Comparison of ENCODE assay signal across 20 mouse cellular contexts in the genomic region with DNA sequence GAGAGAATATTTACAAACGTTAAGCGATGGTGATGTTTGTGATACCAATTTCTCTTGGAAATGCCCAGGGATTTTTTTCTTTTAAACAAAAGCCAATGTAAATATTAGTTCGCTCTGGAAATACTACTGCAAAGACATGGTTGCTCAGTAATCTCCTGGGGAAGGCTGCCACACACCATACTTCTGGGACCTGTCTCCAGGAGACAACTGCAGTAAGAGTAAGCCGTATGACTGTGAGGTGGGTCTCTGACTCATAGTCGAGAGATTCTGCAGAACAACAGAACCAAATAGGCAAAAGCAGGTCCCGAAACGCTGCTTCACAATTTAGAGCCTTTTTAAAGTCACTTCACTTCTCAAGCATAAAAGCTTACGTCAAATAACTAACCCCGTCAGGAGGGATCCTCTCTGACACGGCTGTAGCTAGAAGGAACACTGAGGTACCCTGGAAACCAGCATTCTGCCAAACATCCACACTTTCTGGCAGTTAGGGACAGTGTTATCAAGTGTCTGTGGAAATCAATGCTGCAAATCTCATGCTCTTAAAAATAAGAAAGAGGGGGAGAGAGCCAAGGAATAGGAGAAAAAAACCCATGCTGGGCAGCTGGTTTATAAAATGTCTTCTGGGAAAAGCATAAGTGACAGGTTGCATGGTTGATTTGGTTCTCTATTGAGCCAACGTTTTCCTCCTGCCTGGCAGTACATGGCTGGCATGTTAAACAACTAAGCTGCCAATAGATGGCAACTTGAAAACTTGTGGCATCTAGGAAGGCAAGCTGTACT.
DNase-seq lines count a peak whose midpoint lies in the region; ATAC-seq and TF ChIP-seq lines count a peak whose summit lies in the region.
"Had no signal": no experiment of that assay in that cellular context is flagged by ENCODE, and none has a peak within 500 bp of the region (broad histone marks: within the 10 kb centered on the region; RNA-seq: fewer than 3 reads in every experiment).

No protein-coding gene starts in this region.

- no peaks in the 10 kb centered on the region for H3K36me3 ChIP-seq in midbrain, embryonic 15.5 days (replicated peaks)
- no peaks in the 10 kb centered on the region for H3K36me3 ChIP-seq in liver, postnatal 0 days (replicated peaks; ENCODE audit: insufficient read depth, low read length)
- H3K36me3 ChIP-seq: embryonic facial prominence, embryonic 13.5 days; heart, embryonic 13.5 days; liver, embryonic 12.5 days; lung, embryonic 15.5 days had no signal

- no peaks in the 10 kb centered on the region for H3K9me3 ChIP-seq in midbrain, embryonic 15.5 days
- H3K9me3 ChIP-seq in liver, postnatal 0 days (ENCODE audit: low read length), result no peaks in the 10 kb centered on the region
- H3K9me3 ChIP-seq: embryonic facial prominence, embryonic 13.5 days; heart, embryonic 13.5 days; liver, embryonic 12.5 days; lung, embryonic 15.5 days had no signal

- no peak overlapping the region for H3K27ac ChIP-seq in cerebellum, adult 2 months (ENCODE audit: insufficient read depth, low read length)
- H3K27ac ChIP-seq in midbrain, embryonic 15.5 days, result no peak overlapping the region
- H3K27ac ChIP-seq in liver, postnatal 0 days (ENCODE audit: low read depth), result no peak overlapping the region
- H3K27ac ChIP-seq: embryonic facial prominence, embryonic 13.5 days; gastrocnemius, adult 2 months; heart, embryonic 13.5 days; liver, embryonic 12.5 days; lung, embryonic 15.5 days; macrophage; stomach, postnatal 0 days had no signal

- TF ChIP-seq EP300 in liver, postnatal 0 days (IDR thresholded peaks at IDR 0.05; ENCODE audit: low read depth), result no peak

- no peak overlapping the region for H3K4me2 ChIP-seq in midbrain, embryonic 15.5 days
- H3K4me2 ChIP-seq in liver, postnatal 0 days (ENCODE audit: low read depth, low read length), result no peak overlapping the region
- H3K4me2 ChIP-seq: embryonic facial prominence, embryonic 13.5 days; heart, embryonic 13.5 days; liver, embryonic 12.5 days; lung, embryonic 15.5 days had no signal

- H3K4me3 ChIP-seq in cerebellum, adult 2 months (replicated peaks; ENCODE audit: insufficient read depth, low read depth, low read length), result no peak overlapping the region
- H3K4me3 ChIP-seq in midbrain, embryonic 15.5 days, result no peak overlapping the region
- H3K4me3 ChIP-seq in liver, postnatal 0 days (ENCODE audit: low read depth, low read length), result no peak overlapping the region
- H3K4me3 ChIP-seq: embryonic facial prominence, embryonic 13.5 days; gastrocnemius, adult 2 months; heart, embryonic 13.5 days; liver, embryonic 12.5 days; lung, embryonic 15.5 days had no signal

- 36% methylated on average over 11 of the region's 11 CpGs for WGBS in cerebellum, adult 2 months
- WGBS in midbrain, embryonic 15.5 days, result 51% methylated on average over 11 of the region's 11 CpGs
- WGBS in liver, postnatal 0 days (ENCODE audit: insufficient replicate concordance), result 68% methylated on average over 11 of the region's 11 CpGs

- no peak for TF ChIP-seq CTCF in cerebellum, adult 2 months (IDR thresholded peaks at IDR 0.05; ENCODE audit: borderline replicate concordance, insufficient read depth, low read depth, low read length)
- TF ChIP-seq CTCF in brain, embryonic 14.5 days (IDR thresholded peaks at IDR 0.05; ENCODE audit: borderline replicate concordance, extremely low read depth, insufficient read depth, insufficient read length), result no peak
- TF ChIP-seq CTCF in liver, postnatal 0 days (IDR thresholded peaks at IDR 0.05; ENCODE audit: low read depth), result no peak

- no peak for TF ChIP-seq POLR2A in cerebellum, adult 2 months (IDR thresholded peaks at IDR 0.05; ENCODE audit: borderline replicate concordance, insufficient read depth, low read length)
- TF ChIP-seq POLR2A in brain, embryonic 14.5 days (IDR thresholded peaks at IDR 0.05; ENCODE audit: borderline replicate concordance, extremely low read depth, insufficient read depth, insufficient read length, poor library complexity, severe bottlenecking), result no peak

- no peak overlapping the region for H3K9ac ChIP-seq in midbrain, embryonic 15.5 days
- no peak overlapping the region for H3K9ac ChIP-seq in liver, postnatal 0 days (replicated peaks)
- H3K9ac ChIP-seq: embryonic facial prominence, embryonic 13.5 days; heart, embryonic 13.5 days; liver, embryonic 12.5 days; lung, embryonic 15.5 days had no signal

- no peaks in the 10 kb centered on the region for H3K27me3 ChIP-seq in cerebellum, adult 2 months (ENCODE audit: control insufficient read depth, insufficient read depth, low read length)
- no peaks in the 10 kb centered on the region for H3K27me3 ChIP-seq in midbrain, embryonic 15.5 days (replicated peaks)
- H3K27me3 ChIP-seq in liver, postnatal 0 days (ENCODE audit: insufficient read depth, low read length), result no peaks in the 10 kb centered on the region
- H3K27me3 ChIP-seq: embryonic facial prominence, embryonic 13.5 days; heart, embryonic 13.5 days; liver, embryonic 12.5 days; lung, embryonic 15.5 days had no signal

- peak; percentile 16 to 40 for DNase-seq in cerebellum, postnatal 14 days
- DNase-seq in cerebellum, adult 2 months, result no peak
- DNase-seq in layer of hippocampus, adult 11-12 months (ENCODE audit: low spot score), result peak; percentile 24
- no peak for DNase-seq in layer of hippocampus, postnatal 25 days (ENCODE audit: extremely low spot score in 1 of 2, low spot score in 1 of 2)
- peak; percentile 78 for DNase-seq in brain, embryonic 14.5 days (ENCODE audit: low read depth)
- no peak for DNase-seq in adrenal gland, adult 2 months
- no peak for DNase-seq in liver, postnatal 0 days
- DNase-seq: adrenal gland, adult 8-10 months; cerebellum, adult 18-20 months; gastrocnemius, adult 2 months; kidney, adult 18-20 months; kidney, postnatal 14 days; thymus, postnatal 14 days had no signal

- no peaks in the 10 kb centered on the region for H3K4me1 ChIP-seq in cerebellum, adult 2 months (ENCODE audit: control insufficient read depth, insufficient read depth, low read length)
- H3K4me1 ChIP-seq in midbrain, embryonic 15.5 days, result no peaks in the 10 kb centered on the region
- no peaks in the 10 kb centered on the region for H3K4me1 ChIP-seq in liver, postnatal 0 days (ENCODE audit: insufficient read depth)
- H3K4me1 ChIP-seq: embryonic facial prominence, embryonic 13.5 days; heart, embryonic 13.5 days; liver, embryonic 12.5 days; lung, embryonic 15.5 days had no signal

- ATAC-seq in midbrain, embryonic 15.5 days (replicated peaks), result peak; percentile 75; the same call in 1 of the 2 replicates
- ATAC-seq in liver, postnatal 0 days, result no peak
- ATAC-seq: liver, embryonic 12.5 days had no signal

Comparison
In these comparisons a context has a peak if more than half of its experiments do, and no peak if none do; other contexts are left out.
1. DNase-seq: peak in cerebellum, postnatal 14 days (2 of 2), layer of hippocampus, adult 11-12 months (single experiment) and brain, embryonic 14.5 days (single experiment); none in cerebellum, adult 2 months (0 of 2), layer of hippocampus, postnatal 25 days (0 of 2), adrenal gland, adult 2 months (single experiment) and liver, postnatal 0 days (single experiment).